Mouse (Mus musculus): Measurements from ENCODE around the gene Gm10964. TPM values are rescaled to one million over a fixed set of nuclear protein-coding genes. Genes with fewer than 3 reads are reported as not detected.

The Gm10964 gene
- polyA plus RNA-seq, 1 experiment from 2014 or later = not detected

- no peak overlapping the region for H3K4me2 ChIP-seq
- WGBS (ENCODE audit: insufficient replicate concordance) = 78% methylated on average over 9 of the region's 9 CpGs
- H3K36me3 ChIP-seq (ENCODE audit: control insufficient read depth, insufficient read depth, low read length) = peaks cover 2% of the 10 kb centered on the region; the same call in 1 of the 2 replicates
- no peak for ATAC-seq (replicated peaks; ENCODE audit: insufficient number of reproducible peaks, low FRiP score, low TSS enrichment)
- H3K4me1 ChIP-seq (ENCODE audit: control insufficient read depth, insufficient read depth, low read length) = peaks cover 13% of the 10 kb centered on the region
- H3K27me3 ChIP-seq (ENCODE audit: control insufficient read depth, insufficient read depth, low read length) = no peaks in the 10 kb centered on the region
- H3K27ac ChIP-seq (ENCODE audit: low read depth, low read length) = no peak overlapping the region
- no peak overlapping the region for H3K9ac ChIP-seq (ENCODE audit: low read depth, low read length)
- no peaks in the 10 kb centered on the region for H3K9me3 ChIP-seq (replicated peaks; ENCODE audit: control insufficient read depth, low read length)
- no peak overlapping the region for H3K4me3 ChIP-seq (ENCODE audit: low read depth, low read length)
Measured at GRCm38 (mm10) chr3:103729850-103730249, 9.3 kb upstream of the Gm10964 start.

- H3K9ac ChIP-seq (ENCODE audit: low read depth, low read length) = no peak overlapping the region
- no peak overlapping the region for H3K27ac ChIP-seq (ENCODE audit: low read depth, low read length)
- no peak overlapping the region for H3K4me3 ChIP-seq (ENCODE audit: low read depth, low read length)
- no peaks in the 10 kb centered on the region for H3K9me3 ChIP-seq (replicated peaks; ENCODE audit: control insufficient read depth, low read length)
- WGBS (ENCODE audit: insufficient replicate concordance) = 92% methylated on average over 3 of the region's 3 CpGs
- peaks cover 2% of the 10 kb centered on the region; the same call in 1 of the 2 replicates for H3K36me3 ChIP-seq (ENCODE audit: control insufficient read depth, insufficient read depth, low read length)
- peaks cover 36% of the 10 kb centered on the region for H3K4me1 ChIP-seq (ENCODE audit: control insufficient read depth, insufficient read depth, low read length)
- ATAC-seq (replicated peaks; ENCODE audit: insufficient number of reproducible peaks, low FRiP score, low TSS enrichment) = no peak
- H3K4me2 ChIP-seq = no peak overlapping the region
- no peaks in the 10 kb centered on the region for H3K27me3 ChIP-seq (ENCODE audit: control insufficient read depth, insufficient read depth, low read length)
Measured at GRCm38 (mm10) chr3:103732116-103732515, 7.0 kb upstream of the Gm10964 start.

DNA sequence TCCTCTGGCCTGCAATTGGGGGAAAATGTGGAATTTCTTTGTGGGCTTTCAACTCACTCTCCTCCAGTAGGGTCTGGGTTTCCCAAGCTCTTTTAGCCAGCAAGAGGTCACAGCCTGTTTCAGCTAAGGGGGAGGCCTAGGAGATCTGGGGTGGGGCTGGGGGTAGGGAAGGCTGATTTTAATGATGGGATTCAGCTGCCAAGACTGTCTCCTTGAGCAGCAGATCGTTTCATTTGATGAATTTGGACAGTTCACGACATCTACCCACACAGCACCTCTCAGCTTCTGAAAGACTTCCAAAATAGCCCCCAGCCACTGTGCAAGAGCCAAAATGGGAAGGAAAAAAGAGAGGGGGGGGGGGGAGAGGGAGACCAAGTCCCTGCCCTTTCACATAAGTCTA, 6.0 kb upstream of the Gm10964 start:
- Histone ChIP-seq H3K36me3 (ENCODE audit: control insufficient read depth, insufficient read depth, low read length) (peaks cover 2% of the 10 kb centered on the region; the same call in 1 of the 2 replicates), H3K4me1 (ENCODE audit: control insufficient read depth, insufficient read depth, low read length) (peaks cover 41% of the 10 kb centered on the region)
- 31% methylated on average over 2 of the region's 2 CpGs for WGBS (ENCODE audit: insufficient replicate concordance)

DNA sequence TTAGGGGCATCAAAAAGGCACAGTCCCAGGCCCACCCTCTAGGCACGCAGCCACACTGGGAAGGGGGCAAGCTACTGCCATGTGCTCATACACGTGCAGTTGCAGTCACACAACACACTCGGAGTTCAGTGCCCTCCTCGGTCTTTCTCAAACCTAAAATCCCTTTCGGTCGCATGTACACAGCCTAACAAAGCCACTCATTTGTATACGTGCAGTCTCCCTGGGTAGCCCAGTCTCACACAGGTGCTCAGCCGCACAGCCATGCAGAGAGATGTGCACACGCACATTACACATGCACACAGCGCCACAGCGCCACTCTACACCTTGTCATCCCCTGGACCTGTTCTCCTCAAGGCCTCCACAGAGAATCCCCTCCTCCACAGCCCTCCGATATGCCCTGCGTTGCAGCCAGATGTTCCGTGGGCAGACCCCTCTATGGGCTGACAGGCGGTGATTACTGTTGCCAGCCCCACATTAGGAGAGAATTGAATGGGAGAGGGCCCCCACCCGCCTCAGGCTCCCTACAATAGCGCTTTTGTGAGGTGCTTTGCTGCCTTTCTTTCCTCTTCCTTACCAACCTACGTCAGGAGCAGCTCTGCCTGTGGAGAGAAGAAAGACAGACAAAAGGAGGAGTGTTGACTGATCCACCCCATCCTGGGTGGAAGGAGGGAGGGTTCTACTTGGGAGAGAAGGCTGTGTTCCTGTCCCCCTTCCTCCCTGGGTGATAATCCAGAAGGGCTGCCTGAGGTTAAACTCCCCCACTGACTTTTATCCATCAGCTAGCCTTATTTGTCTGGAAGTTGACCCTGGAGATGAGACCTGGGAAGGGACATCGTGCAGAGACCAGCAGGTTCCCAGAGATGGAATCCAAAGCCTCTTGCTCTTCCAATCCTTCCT, 5.1 kb upstream of the Gm10964 start:
- peak overlapping the region; percentile 16; the same call in 1 of the 2 replicates for H3K9ac ChIP-seq (ENCODE audit: low read depth, low read length)
- no peaks in the 10 kb centered on the region for H3K27me3 ChIP-seq (ENCODE audit: control insufficient read depth, insufficient read depth, low read length)
- no peak for ATAC-seq (replicated peaks; ENCODE audit: insufficient number of reproducible peaks, low FRiP score, low TSS enrichment)
- peak overlapping the region; percentile 73; the same call in 1 of the 2 replicates for H3K27ac ChIP-seq (ENCODE audit: low read depth, low read length)
- WGBS (ENCODE audit: insufficient replicate concordance) = 47% methylated on average over 19 of the region's 19 CpGs
- H3K4me3 ChIP-seq (ENCODE audit: low read depth, low read length) = no peak overlapping the region
- H3K9me3 ChIP-seq (replicated peaks; ENCODE audit: control insufficient read depth, low read length) = no peaks in the 10 kb centered on the region
- H3K4me2 ChIP-seq = peak overlapping the region; percentile 68
- peaks cover 2% of the 10 kb centered on the region; the same call in 1 of the 2 replicates for H3K36me3 ChIP-seq (ENCODE audit: control insufficient read depth, insufficient read depth, low read length)
- H3K4me1 ChIP-seq (ENCODE audit: control insufficient read depth, insufficient read depth, low read length) = peaks cover 41% of the 10 kb centered on the region

More for the DNA sequence above, 6.0 kb upstream of the Gm10964 start:
- no peaks in the 10 kb centered on the region for H3K27me3 ChIP-seq (ENCODE audit: control insufficient read depth, insufficient read depth, low read length)
- no peaks in the 10 kb centered on the region for H3K9me3 ChIP-seq (replicated peaks; ENCODE audit: control insufficient read depth, low read length)
- no peak overlapping the region for H3K9ac ChIP-seq (ENCODE audit: low read depth, low read length)
- H3K4me2 ChIP-seq = no peak overlapping the region
- H3K4me3 ChIP-seq (ENCODE audit: low read depth, low read length) = no peak overlapping the region
- no peak overlapping the region for H3K27ac ChIP-seq (ENCODE audit: low read depth, low read length)
- ATAC-seq (replicated peaks; ENCODE audit: insufficient number of reproducible peaks, low FRiP score, low TSS enrichment) = no peak

DNA sequence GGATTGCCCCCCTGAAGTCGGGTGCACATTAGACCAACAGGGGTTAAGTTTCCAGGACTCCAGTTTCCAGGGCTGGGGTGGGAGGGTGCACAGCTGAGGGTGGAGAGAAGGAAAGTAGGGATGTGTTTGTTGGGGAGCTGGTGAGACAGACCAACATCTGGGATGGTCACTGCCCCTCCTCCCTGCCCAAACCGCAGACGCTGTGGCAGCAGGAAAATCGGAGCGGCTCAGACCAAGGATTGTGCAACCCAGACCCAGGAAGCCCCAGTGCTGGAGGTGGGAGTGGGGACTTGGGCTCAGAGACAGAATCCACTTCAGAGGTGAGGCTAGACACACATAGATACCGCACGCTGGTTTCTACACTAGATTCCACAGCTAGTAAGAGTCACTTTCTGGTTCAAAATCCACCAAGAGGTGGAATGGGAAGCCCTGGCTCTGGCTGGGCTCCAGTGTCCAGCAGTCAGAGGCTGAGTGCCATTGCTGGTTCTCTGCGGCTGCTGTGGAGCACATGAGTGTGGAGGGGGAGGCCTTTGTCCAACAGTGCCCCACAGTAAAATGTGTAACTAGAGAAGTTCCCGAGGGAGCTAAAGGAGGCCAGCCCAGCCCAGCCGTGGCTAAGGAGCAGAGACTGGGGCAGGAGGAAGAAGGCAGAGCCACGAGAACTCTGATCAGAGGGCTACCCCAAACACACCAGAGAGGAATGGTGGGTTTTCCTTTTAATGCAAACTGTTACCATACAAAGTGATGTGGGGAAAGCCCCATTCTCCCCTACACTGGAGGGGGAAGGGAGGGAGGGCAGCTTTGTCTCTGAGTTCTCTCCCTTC, 4.3 kb upstream of the Gm10964 start:
- Histone ChIP-seq H3K27me3 (ENCODE audit: control insufficient read depth, insufficient read depth, low read length) (no peaks in the 10 kb centered on the region), H3K4me3 (ENCODE audit: low read depth, low read length) (no peak overlapping the region), H3K9ac (ENCODE audit: low read depth, low read length) (peak overlapping the region; percentile 66), H3K4me2 (peak overlapping the region; percentile 68), H3K27ac (ENCODE audit: low read depth, low read length) (peak overlapping the region; percentile 73), H3K36me3 (ENCODE audit: control insufficient read depth, insufficient read depth, low read length) (peaks cover 2% of the 10 kb centered on the region; the same call in 1 of the 2 replicates), H3K9me3 (replicated peaks; ENCODE audit: control insufficient read depth, low read length) (no peaks in the 10 kb centered on the region), H3K4me1 (ENCODE audit: control insufficient read depth, insufficient read depth, low read length) (peaks cover 41% of the 10 kb centered on the region)
- 17% methylated on average over 11 of the region's 11 CpGs for WGBS (ENCODE audit: insufficient replicate concordance)
- no peak; the same call in 1 of the 2 replicates for ATAC-seq (replicated peaks; ENCODE audit: insufficient number of reproducible peaks, low FRiP score, low TSS enrichment)

DNA sequence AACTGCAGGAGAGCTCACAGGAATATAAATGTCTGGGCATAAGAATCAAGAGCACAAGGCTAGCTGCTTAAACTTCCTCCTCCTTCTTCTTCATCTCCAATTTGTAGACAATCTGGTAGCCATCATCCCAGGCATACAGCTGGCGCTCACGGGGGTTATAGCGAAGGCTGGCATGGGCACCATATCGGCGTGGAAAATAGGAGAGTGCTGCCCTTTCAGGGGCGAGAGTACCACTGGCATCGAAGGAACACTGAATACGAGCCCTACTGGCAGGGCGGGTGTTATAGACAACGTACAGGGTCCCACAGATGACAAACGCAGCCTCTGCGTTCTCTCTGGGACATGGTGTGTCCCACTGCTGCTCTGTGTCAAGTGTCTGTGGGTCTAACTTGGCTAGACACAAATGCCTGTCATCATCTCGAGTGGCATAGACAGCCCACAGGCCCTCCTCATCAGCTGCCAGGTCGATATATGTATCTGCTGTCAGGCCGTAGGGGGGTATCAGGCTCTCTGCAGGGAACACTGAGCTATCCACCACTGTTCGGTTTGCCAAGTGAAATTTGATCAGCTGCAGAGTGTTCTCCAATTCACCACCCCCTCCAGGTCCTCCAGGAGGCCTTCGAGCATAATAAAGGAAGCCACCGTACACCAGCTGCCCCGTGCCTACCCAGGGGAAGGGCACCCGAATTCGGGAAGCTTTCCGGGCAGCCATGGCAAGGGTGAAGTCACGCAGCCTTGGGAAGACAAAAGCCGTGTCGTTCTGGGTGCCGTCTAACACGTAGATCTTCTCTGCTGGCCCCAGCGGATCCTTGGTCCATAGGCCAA, 3.2 kb upstream of the Gm10964 start:
- H3K27ac ChIP-seq (ENCODE audit: low read depth, low read length) = peak overlapping the region; percentile 97
- H3K4me1 ChIP-seq (ENCODE audit: control insufficient read depth, insufficient read depth, low read length) = peaks cover 41% of the 10 kb centered on the region
- no peaks in the 10 kb centered on the region for H3K27me3 ChIP-seq (ENCODE audit: control insufficient read depth, insufficient read depth, low read length)

DNA sequence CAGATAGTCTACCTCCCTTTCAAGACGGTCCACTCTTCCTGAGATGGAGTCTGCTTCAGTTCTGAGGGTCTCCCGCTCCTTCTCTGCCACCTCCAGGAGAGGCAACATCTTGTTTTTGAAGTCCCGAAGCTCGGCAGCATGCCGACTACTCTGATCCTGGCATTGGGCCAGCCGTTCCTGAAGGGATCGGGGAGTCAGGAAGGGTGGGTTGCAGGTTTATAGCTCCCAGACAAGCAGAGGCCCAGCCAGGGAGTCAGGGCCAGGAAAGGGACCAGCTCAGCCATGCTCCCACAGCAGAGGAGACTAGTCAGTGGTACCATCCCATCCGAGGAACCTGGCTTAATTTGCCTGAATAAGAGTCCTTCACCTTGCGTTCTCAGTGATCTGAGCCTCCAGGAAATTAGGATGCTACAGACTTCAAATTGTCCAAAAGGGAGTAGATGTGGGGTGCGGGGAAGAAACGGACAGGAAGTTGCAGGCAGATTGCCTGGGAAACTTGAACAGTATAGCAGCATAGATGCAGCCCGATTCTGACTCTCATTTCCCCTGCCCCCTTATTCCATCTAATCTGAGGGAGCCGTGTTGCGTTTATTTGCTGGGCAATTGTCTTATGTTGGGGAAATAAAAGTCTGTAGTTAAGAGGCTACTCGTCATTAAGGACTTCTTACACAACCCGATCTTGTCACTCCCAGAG, 2.0 kb upstream of the Gm10964 start:
- H3K27ac ChIP-seq (ENCODE audit: low read depth, low read length) = peak overlapping the region; percentile 97
- H3K9me3 ChIP-seq (replicated peaks; ENCODE audit: control insufficient read depth, low read length) = no peaks in the 10 kb centered on the region
- peaks cover 41% of the 10 kb centered on the region for H3K4me1 ChIP-seq (ENCODE audit: control insufficient read depth, insufficient read depth, low read length)
- WGBS (ENCODE audit: insufficient replicate concordance) = 38% methylated on average over 16 of the region's 16 CpGs
- peak overlapping the region; percentile 68 for H3K4me2 ChIP-seq
- peak overlapping the region; percentile 12 for H3K9ac ChIP-seq (ENCODE audit: low read depth, low read length)
- no peaks in the 10 kb centered on the region for H3K27me3 ChIP-seq (ENCODE audit: control insufficient read depth, insufficient read depth, low read length)
- 0 out of 2 replicates have a peak, but pooled peaks have one; percentile 25 for ATAC-seq (replicated peaks; ENCODE audit: insufficient number of reproducible peaks, low FRiP score, low TSS enrichment)
- peak overlapping the region; percentile 24 for H3K4me3 ChIP-seq (ENCODE audit: low read depth, low read length)
- peaks cover under 1% of the 10 kb centered on the region; the same call in 1 of the 2 replicates for H3K36me3 ChIP-seq (ENCODE audit: control insufficient read depth, insufficient read depth, low read length)

More for the DNA sequence above, 3.2 kb upstream of the Gm10964 start:
- Histone ChIP-seq H3K9ac (ENCODE audit: low read depth, low read length) (no peak overlapping the region; the same call in 1 of the 2 replicates), H3K4me2 (peak overlapping the region; percentile 68), H3K4me3 (ENCODE audit: low read depth, low read length) (peak overlapping the region; percentile 24), H3K9me3 (replicated peaks; ENCODE audit: control insufficient read depth, low read length) (no peaks in the 10 kb centered on the region), H3K36me3 (ENCODE audit: control insufficient read depth, insufficient read depth, low read length) (peaks cover 2% of the 10 kb centered on the region; the same call in 1 of the 2 replicates)
- WGBS (ENCODE audit: insufficient replicate concordance) = 58% methylated on average over 28 of the region's 28 CpGs
- no peak for ATAC-seq (replicated peaks; ENCODE audit: insufficient number of reproducible peaks, low FRiP score, low TSS enrichment)
